Mouse (Mus musculus) right cerebral cortex, postnatal 10 days (tissue): ENCODE data around the gene Klrb1a.
A peak's percentile ranks its signal among the peaks of the same experiment; 100 is the strongest.
"Not testable (repeated sequence)": the region's sequence is repeated elsewhere in the genome, so short reads cannot be mapped to it uniquely, and the experiment has no call there.

Source experiments
- DNase-seq, 2 experiments: peaks; one replicate each; pipeline ENCODE4 v3.0.0; 2021; ENCODE audit warnings: low spot score in 2 of 2

Klrb1a gene

GRCm38 (mm10) chr6:128623433-128623832 is at the start of gene Klrb1a:
Gene Klrb1a (minus strand): TSS chr6:128623533.
- DNase-seq: not testable (repeated sequence)

- no peak for DNase-seq
These were observed 46.6 kb upstream of the Klrb1a start for GRCm38 (mm10) chr6:128669936-128670335.

- DNase-seq: no peak
These were observed 38.9 kb upstream of the Klrb1a start, which contains the start of gene Clec2h for GRCm38 (mm10) chr6:128662206-128662605. Gene Clec2h (plus strand): TSS chr6:128662385.

GRCm38 (mm10) chr6:128661249-128661648 is 37.9 kb upstream of the Klrb1a start:
- no peak for DNase-seq

GRCm38 (mm10) chr6:128652938-128653337 is 29.6 kb upstream of the Klrb1a start:
- DNase-seq: no peak

- not testable (repeated sequence) for DNase-seq
These were observed 27.5 kb upstream of the Klrb1a start for GRCm38 (mm10) chr6:128650827-128651226.

- no peak for DNase-seq
These were observed 26.9 kb upstream of the Klrb1a start for GRCm38 (mm10) chr6:128650187-128650586.

- no peak for DNase-seq
These were observed 26.3 kb upstream of the Klrb1a start for GRCm38 (mm10) chr6:128649681-128650080.

- DNase-seq: not testable (repeated sequence)
These were observed 22.4 kb upstream of the Klrb1a start for GRCm38 (mm10) chr6:128645708-128646107.

- DNase-seq: not testable (repeated sequence)
These were observed 21.4 kb upstream of the Klrb1a start for GRCm38 (mm10) chr6:128644694-128645093.

- DNase-seq: no peak
These were observed 20.7 kb upstream of the Klrb1a start for GRCm38 (mm10) chr6:128643999-128644398.

GRCm38 (mm10) chr6:128641116-128641716 is 17.9 kb upstream of the Klrb1a start:
- DNase-seq: no peak

- no peak for DNase-seq
These were observed 17.3 kb upstream of the Klrb1a start for GRCm38 (mm10) chr6:128640673-128641072.

GRCm38 (mm10) chr6:128630912-128631905 is 7.9 kb upstream of the Klrb1a start:
- DNase-seq: not testable (repeated sequence)

- DNase-seq: peak; percentile 62 to 70
These were observed 6.7 kb upstream of the Klrb1a start for GRCm38 (mm10) chr6:128629771-128630739.

- DNase-seq: not testable (repeated sequence)
These were observed 1.9 kb upstream of the Klrb1a start for GRCm38 (mm10) chr6:128625246-128625645.

GRCm38 (mm10) chr6:128624425-128624824 is 1.1 kb upstream of the Klrb1a start:
- peak; percentile 44 to 63 for DNase-seq

GRCm38 (mm10) chr6:128622733-128623132 is 600 bp downstream of the Klrb1a start:
- DNase-seq: no peak

GRCm38 (mm10) chr6:128606350-128606749 is 17.0 kb downstream of the Klrb1a start:
- no peak for DNase-seq

GRCm38 (mm10) chr6:128604512-128604911 is 18.8 kb downstream of the Klrb1a start:
- DNase-seq: peak in 1 of 2 experiments; percentile 32

- peak in 1 of 2 experiments; percentile 29 for DNase-seq
These were observed 20.7 kb downstream of the Klrb1a start for GRCm38 (mm10) chr6:128602463-128603201.
